Mouse (Mus musculus): ENCODE measurements around the gene Psg19.

Gene Psg19

GRCm38 (mm10) chr7:18746189-18746860 is 52.0 kb downstream of the Psg19 start:
- no peak for DNase-seq (ENCODE audit: low spot score in 2 of 2)
